Mouse (Mus musculus): ENCODE measurements around the gene Bbs12.

The Bbs12 gene

GRCm38 (mm10) chr3:37312370-37312941 lies at the start of gene Bbs12, which contains the start of gene Cetn4:
Gene Bbs12 (plus strand): TSS chr3:37312554.
Gene Cetn4 (minus strand): TSS chr3:37312708.
- peak; percentile 93 for DNase-seq (ENCODE audit: low read depth, low spot score)

DNA sequence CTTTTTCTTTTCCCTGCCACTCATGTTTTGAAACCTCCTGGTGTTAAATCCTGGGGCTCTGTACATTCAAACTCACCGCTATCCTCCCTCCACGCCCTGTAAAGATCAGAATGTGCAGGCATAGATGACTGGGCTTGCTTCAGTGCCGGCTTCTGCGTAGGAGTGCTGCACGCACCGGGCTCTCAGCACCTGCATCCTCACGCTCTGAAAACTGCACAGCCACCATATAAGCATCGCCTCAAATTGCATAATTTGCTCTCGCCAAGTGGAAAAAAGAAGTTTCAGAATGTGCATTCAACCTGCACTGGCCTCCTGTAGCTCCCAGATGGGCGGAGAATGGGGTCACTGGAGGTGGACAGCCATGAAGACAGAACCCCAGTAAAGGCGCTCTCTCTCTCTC lies 44.0 kb upstream of the Bbs12 start:
- no peak for DNase-seq (ENCODE audit: low read depth, low spot score)

- DNase-seq (ENCODE audit: low read depth, low spot score), result no peak
Measured at GRCm38 (mm10) chr3:37269926-37270325, 42.4 kb upstream of the Bbs12 start.

- no peak for DNase-seq (ENCODE audit: low read depth, low spot score)
Measured at GRCm38 (mm10) chr3:37271209-37271608, 41.1 kb upstream of the Bbs12 start.

DNA sequence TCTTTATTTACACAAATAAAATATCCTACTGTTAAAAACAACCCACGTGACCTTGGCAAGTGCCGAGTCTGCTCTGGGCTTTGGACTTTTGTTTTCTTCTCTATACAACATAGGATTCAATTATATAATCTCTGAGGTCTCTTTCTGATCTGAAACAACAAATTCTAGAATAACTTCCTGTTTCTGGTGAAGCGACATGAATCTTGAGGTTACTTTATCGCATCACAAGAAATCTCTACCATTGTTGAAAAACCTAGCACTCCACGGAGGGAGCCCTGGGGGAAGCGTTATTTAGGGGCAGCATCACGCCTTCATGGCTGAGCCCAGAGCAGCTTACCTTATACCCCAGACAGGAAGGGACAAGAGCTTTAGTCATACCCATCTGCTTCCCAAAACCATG lies 39.3 kb upstream of the Bbs12 start:
- DNase-seq (ENCODE audit: low read depth, low spot score), result no peak

GRCm38 (mm10) chr3:37274661-37275060 lies 37.7 kb upstream of the Bbs12 start:
- DNase-seq (ENCODE audit: low read depth, low spot score), result no peak

GRCm38 (mm10) chr3:37280221-37280620 lies 32.1 kb upstream of the Bbs12 start:
- no peak for DNase-seq (ENCODE audit: low read depth, low spot score)

DNA sequence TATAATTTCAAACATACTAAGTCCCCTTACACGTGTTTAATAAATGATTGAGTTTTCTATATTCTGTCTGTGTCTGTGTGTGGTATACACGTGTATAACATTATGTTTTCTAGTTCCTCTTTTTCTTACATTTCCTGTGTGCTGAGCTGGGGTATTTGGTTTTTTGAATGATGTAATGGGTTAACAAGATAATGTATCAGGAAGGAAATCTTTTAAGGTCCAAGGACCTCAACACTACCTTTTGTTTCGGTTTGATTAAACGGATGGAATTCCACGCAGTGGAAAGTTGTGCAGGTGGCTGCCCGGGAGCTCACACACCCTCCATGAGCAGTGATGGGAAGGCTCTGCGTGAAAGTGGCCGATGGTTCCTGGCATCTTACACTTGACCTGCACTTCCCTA lies 31.5 kb upstream of the Bbs12 start:
- DNase-seq (ENCODE audit: low read depth, low spot score), result no peak

- no peak for DNase-seq (ENCODE audit: low read depth, low spot score)
Measured at GRCm38 (mm10) chr3:37282299-37282922, 29.9 kb upstream of the Bbs12 start.

GRCm38 (mm10) chr3:37283234-37283633 lies 29.1 kb upstream of the Bbs12 start:
- DNase-seq (ENCODE audit: low read depth, low spot score), result no peak

DNA sequence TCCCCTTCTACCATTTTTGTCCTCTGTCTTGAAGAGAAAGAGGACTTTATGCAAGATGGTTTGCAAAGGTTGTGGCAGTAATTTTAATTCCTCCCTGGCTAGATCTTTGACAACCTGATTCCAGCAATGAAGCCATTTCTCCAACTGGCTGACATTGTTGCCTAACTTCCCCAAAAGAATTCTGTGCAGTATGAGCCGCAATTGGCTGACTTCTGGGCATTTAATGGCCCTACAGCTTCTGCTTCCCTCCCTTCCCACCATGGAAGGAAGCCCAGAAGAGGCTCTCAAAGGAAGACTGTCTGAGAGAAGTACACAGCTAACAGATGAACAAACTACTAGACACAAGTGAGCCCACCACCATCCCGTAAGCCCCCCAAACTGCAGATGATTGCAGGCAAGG lies 23.1 kb upstream of the Bbs12 start:
- DNase-seq (ENCODE audit: low read depth, low spot score), result no peak

- DNase-seq (ENCODE audit: low read depth, low spot score), result no peak
Measured at GRCm38 (mm10) chr3:37290881-37291541, 21.3 kb upstream of the Bbs12 start.

GRCm38 (mm10) chr3:37291929-37292328 lies 20.4 kb upstream of the Bbs12 start:
- no peak for DNase-seq (ENCODE audit: low read depth, low spot score)

- no peak for DNase-seq (ENCODE audit: low read depth, low spot score)
Measured at GRCm38 (mm10) chr3:37292654-37293053, 19.7 kb upstream of the Bbs12 start.

DNA sequence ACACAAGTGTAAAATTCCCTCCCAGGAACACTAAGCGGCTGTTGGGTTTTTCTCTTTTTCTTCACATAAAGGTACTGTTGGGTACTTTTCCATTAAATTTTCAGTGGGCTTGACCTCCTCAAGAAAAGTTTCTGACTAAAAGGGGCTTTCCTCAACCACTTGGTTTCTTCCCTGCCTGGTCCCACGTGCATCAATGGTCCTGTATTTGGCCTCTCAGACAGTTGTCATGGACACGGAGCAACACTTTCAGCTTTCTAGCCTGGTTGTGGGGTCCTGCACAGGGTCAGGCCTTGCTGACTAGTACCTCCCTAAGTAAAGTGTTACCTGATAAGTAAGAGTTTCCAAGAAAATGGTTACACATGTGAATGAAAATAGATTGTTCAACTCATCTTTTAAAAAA lies 12.9 kb upstream of the Bbs12 start:
- no peak for DNase-seq (ENCODE audit: low read depth, low spot score)

DNA sequence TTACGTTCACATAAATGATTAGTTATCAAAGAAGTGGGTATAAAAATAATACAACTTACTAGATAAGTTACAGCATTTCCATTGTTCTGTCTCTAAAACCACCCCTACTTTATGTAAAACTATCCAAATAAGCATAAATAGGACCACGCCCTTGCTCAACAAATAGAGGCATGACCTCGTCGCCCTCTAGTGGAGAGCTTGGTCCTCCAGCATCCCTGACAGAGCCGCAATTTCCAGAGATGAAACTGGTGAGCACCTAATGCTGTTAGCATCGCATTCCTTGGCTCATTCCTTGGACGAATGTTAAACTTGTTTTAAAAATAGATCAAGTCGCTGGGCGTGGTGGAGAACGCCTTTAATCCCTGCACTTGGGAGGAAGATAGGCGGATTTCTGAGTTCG lies 9.7 kb upstream of the Bbs12 start:
- DNase-seq (ENCODE audit: low read depth, low spot score), result no peak

DNA sequence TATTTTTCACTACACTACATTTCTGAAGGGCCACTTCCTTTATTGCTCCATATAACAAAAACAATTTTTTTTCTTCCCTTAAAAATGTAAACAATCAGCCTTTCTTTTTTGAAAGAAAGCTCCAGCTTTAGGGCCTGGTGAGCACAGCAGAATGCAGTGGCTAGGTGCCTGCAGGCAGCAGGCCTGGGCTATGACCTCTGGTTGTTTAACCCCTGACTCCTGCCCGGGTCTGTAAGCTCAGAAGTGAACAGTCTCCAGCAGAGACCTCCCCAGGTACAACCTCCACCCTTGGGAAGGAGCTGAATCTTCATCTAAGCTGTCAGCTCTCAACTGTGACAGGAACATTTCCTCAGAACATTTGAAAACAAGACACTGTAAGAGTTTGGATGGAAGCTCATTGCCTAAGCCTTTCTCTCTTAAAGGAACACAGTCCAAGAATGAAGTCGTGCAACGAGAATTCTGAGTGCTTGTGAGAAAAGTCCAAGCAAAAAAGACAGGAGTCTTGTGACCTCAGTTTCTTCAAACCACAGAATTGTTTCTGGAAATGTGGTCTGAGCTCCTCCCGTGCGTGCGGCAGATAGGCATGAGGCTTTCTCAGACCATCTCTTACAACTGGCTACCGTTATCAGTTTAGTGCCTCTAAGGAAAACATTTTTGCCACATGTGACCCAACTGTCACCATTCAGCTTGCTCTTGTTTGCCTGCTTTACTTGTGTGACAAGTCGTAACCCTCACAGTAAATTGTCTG lies 8.8 kb upstream of the Bbs12 start:
- DNase-seq (ENCODE audit: low read depth, low spot score), result no peak

DNA sequence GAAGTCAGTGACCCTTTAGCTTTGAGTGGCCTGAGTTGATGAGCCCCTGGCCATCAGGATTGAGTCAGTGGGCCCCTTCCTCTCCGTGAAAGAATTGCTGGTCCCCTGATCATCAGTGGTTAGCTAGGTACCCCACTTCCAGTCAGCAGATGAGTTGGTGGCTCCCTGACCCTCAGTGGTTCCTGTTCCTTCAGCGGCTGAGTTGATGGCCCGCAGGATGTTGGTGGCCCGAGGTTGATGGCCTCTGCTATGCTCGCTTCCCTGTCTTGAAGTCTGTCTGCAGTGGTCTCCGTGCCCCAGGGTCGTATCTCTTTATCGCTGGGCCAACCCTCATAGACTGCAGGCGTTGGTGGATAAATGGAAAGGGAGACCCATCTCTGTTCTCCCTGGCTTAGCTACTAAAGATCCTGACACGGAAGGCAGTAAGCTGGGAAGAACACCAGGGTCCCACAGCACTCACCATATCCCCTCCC lies 421 bp upstream of the Bbs12 start:
- DNase-seq (ENCODE audit: low read depth, low spot score), result no peak

- DNase-seq (ENCODE audit: low read depth, low spot score), result no peak
Measured at GRCm38 (mm10) chr3:37313371-37313770, 1.0 kb downstream of the Bbs12 start.

DNA sequence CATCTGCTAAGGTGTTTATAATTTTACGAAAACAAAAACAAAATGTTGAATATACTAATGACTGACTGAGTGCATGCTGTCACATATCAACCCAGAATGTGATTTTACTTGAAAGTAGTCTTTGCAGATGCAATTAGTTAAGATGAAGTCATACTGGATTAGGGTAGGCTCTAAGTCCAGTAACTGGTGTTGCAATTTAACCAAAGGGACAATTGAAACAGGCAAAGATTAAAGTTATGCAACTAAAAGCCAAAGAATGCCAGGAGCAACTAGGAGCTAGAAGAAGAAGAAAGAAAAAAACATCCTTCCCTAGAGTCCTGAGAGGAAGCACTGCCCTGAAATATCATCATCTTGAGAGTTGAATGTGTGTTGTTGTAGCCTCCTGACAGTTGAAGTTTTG lies 3.9 kb downstream of the Bbs12 start:
- DNase-seq (ENCODE audit: low read depth, low spot score), result peak; percentile 39

- no peak for DNase-seq (ENCODE audit: low read depth, low spot score)
Measured at GRCm38 (mm10) chr3:37324310-37324709, 12.0 kb downstream of the Bbs12 start.

All from skeletal muscle tissue, adult 2 months (tissue).